Mouse (Mus musculus) adrenal gland, adult (tissue): ENCODE measurements at regions not wholly inside any gene's neighbourhood (a gene's known extent, or its start where the extent isn't known, plus 50 kb on each side); places are given as distances from the start of the nearest gene placed in this dataset.
"Not testable (repeated sequence)": the region's sequence is repeated elsewhere in the genome, so short reads cannot be mapped to it uniquely, and the experiment has no call there.

ENCODE experiments used
- DNase-seq, 2 experiments: peaks; one replicate each; pipeline ENCODE4 v3.0.0; 2022 to 2023; ENCODE audit warnings: low spot score in 1 of 2; ENCODE audit not compliant: inconsistent age in 2 of 2

- no peak for DNase-seq
Measured at GRCm38 (mm10) chr10:43670745-43671144, 92.7 kb downstream of the Cd24a start.

GRCm38 (mm10) chr10:43671785-43672184 is 93.7 kb downstream of the Cd24a start:
- no peak for DNase-seq

GRCm38 (mm10) chr10:43672490-43672889 is 94.4 kb downstream of the Cd24a start:
- DNase-seq, result peak in 1 of 2 experiments; percentile 18

DNA sequence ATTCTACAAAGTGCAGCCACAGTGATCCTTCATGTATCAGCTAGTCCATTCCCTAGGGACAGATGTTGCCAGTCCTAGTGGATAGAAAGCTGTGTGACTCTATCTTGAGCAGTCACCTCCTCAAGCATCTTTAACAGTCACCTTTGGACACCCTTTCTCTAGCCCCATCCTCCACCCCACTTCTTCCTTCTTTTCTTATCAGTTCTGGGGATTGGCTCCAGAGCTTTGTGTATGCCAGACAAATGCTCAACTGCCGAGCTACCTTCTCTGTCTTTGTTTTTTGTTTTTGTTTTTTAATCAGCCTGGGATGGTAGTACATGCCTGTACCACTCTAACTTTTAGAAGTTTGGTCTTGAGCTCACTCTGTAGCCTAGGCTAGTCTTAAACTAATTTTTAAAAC is 96.7 kb downstream of the Cd24a start:
- no peak for DNase-seq

- DNase-seq, result not testable (repeated sequence)
Measured at GRCm38 (mm10) chr10:43675495-43675894, 97.4 kb downstream of the Cd24a start.

GRCm38 (mm10) chr10:43676289-43676688 is 98.2 kb downstream of the Cd24a start:
- DNase-seq, result no peak

GRCm38 (mm10) chr10:43684247-43685033 is 106.4 kb downstream of the Cd24a start:
- peak in 1 of 2 experiments; percentile 17 for DNase-seq

GRCm38 (mm10) chr10:43689161-43689913 is 111.3 kb downstream of the Cd24a start:
- peak; percentile 31 to 61 for DNase-seq

DNA sequence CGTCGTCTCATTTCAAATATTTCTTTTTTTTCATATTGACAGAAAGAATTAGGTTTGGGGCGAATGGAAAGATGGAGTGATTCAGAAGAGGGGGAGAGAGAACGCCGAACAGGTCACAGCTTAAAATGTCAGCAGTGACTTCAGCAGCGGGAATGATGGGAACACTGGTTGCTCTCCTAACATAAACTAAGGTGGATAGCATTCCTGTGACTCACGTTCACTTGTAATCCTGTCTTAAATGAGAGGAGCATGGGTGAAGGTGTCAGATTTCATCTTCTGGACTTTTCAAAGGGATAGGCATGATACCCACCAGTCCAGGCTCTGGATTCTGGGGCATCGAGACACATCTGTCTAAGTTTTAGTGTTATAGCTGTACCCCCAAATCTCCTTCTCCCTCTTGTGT is 111.8 kb downstream of the Cd24a start:
- peak; percentile 20 to 54 for DNase-seq

DNA sequence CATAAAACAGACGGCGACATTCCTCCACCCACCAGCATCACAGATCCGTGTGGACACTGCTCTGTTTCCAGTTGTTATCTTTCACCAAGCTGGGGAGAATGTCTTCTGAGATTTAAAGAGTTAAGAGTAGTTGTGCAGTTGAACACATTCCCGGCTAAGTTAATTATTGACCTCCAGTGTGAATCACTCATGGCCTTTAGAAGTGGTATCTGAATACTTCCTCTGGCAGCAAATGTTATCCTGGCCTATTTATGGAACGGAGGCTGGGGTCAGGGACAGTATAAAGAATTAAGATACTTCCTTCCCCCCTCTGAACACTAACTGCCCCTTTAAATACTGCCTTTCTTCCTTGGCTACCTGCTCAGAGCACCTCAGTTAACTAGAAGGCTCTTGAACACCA is 115.9 kb downstream of the Cd24a start:
- no peak for DNase-seq

GRCm38 (mm10) chr10:43694508-43694907 is 116.4 kb downstream of the Cd24a start:
- no peak for DNase-seq

DNA sequence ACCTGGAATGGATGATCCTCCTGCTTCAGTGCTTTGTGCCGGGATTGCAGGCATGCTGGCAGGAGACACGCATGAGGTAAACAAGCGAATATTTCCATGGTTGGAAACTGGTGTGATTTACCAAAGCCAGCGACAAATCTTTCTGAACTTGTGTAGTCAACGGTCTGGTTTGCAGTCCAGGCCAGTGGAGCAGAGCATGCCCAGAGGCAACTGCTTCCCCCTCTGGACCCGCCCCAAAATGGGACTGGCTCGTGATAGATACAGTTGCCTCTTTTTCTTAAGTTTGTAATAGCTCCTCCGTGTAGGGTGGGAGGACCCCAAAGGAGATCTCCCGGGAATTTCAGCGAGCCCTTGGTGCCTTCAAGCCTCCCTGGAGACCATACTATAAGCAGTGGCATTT is 117.4 kb downstream of the Cd24a start:
- DNase-seq, result no peak

DNA sequence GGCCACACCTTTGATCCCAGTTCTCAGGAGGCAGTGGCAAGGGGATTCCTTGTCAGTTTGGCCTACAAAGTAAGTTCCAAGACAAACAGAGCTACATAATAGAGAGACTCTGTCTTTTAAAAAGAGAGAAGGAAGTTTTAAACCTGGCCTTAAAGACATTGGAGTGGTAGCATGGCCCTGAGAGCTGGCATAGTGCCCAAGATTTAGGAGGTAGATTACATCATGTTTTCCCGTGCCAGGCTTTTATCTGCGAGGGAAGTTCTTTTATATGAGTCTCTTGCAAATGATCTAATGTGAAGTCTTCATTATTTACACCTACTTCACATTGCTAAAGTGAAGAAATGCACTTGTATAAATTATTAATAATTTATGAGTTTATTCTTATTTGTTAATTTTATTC is 119.8 kb downstream of the Cd24a start:
- DNase-seq, result peak; percentile 30 to 70

- no peak for DNase-seq
Measured at GRCm38 (mm10) chr10:43700371-43701289, 122.5 kb downstream of the Cd24a start.

DNA sequence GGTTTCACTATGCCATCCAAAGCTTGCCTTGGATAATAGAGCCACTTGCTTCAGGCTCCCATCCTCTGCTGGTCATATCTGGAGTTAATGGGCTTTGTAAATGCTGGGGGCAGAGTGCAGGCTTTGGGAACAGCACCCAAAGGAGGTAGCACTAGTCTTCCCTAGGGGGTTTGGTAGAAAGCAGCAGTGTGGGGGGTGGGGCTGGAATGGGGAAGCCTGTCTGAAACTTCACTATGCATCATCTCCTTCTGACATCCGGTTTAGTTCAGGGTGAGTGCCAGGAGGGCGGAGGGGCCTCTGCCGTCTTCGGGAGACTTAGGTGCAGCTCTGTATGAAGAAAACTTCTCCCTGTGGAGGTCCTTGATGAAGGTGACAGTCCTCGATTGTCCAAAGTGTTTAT is 124.8 kb downstream of the Cd24a start:
- DNase-seq, result no peak

- DNase-seq, result no peak
Measured at GRCm38 (mm10) chr10:43706001-43706988, 128.2 kb downstream of the Cd24a start.

GRCm38 (mm10) chr10:43707011-43707410 is 128.9 kb downstream of the Cd24a start:
- no peak for DNase-seq

GRCm38 (mm10) chr10:43707821-43708373 is 129.8 kb downstream of the Cd24a start:
- DNase-seq, result no peak

GRCm38 (mm10) chr10:43709278-43710033 is 131.4 kb downstream of the Cd24a start:
- DNase-seq, result no peak
